Mouse (Mus musculus) adrenal gland, postnatal 10 days (tissue): ENCODE data around the gene Ctsa. TPM values are rescaled to one million over a fixed set of nuclear protein-coding genes. Genes with fewer than 3 reads are reported as not detected.
"Not testable (repeated sequence)": the region's sequence is repeated elsewhere in the genome, so short reads cannot be mapped to it uniquely, and the experiment has no call there.

Experiments
- DNase-seq: peaks from one replicate; pipeline ENCODE4 v3.0.0; 2021; ENCODE audit warnings: mixed read lengths
- long read RNA-seq, 2 experiments: library from polyadenylated mRNA; stranded (forward); transcript quantifications; one replicate each; pipeline ENCODE4 v2.0.0; 2021
- total RNA-seq, 2 experiments: library from RNA; stranded (reverse); gene quantifications; 2 replicates each; pipeline ENCODE4 v1.2.3; 2021

Ctsa gene
- 100 to 1,000 TPM; 100 to 103 TPM for total RNA-seq
- long read RNA-seq, experiment 1, partial matches to known transcripts = 142 of 152 reads
- long read RNA-seq, experiment 1, other reads (novel, unspliced or antisense) = 4 of 152 reads
- long read RNA-seq, experiment 2, transcript Ctsa-202 (15 exons, 2,534 nt) = major isoform, 9 of 138 reads
- long read RNA-seq, experiment 2, partial matches to known transcripts = 117 of 138 reads
- long read RNA-seq, experiment 2, other reads (novel, unspliced or antisense) = 9 of 138 reads

DNA sequence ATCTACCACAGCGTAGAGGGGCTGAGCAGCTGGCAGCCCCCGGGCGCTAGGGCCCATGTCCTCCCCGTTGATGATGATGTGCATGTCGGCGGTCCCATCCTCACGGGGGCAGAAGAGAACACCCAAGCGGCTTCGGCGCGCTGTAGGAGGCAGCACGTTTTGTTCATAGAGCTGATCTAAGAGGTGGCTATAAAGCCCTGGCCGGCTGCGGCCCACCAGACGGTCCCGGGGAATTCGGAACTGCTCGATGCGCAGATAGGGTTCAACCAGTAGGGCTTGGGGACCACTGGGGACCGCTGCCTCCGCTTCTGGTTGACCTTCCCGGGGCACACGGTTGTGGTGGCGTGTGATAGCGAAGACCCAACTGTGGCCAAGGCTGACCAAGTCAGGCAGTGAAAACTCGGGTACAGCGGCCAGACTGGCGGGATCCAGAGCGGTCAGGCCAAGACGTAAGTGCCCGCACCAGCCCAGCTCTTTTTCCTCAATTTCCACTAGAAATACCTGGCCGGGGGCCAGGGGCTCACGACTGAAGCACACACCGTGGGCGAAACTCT, at the start of gene Ctsa:
Gene Ctsa, plus strand, starts transcription at position 126 of the 554 bp plus-strand sequence.
- DNase-seq = peak; percentile 85

- DNase-seq = no peak
Measured at GRCm38 (mm10) chr2:164783926-164784581, 48.6 kb upstream of the Ctsa start.

- DNase-seq = no peak
Measured at GRCm38 (mm10) chr2:164784869-164785420, 47.7 kb upstream of the Ctsa start.

- peak; percentile 96 for DNase-seq
Measured at GRCm38 (mm10) chr2:164785481-164786387, 46.9 kb upstream of the Ctsa start, which contains the start of gene Snx21. Gene Snx21, plus strand, starts transcription at chr2:164785823.

DNA sequence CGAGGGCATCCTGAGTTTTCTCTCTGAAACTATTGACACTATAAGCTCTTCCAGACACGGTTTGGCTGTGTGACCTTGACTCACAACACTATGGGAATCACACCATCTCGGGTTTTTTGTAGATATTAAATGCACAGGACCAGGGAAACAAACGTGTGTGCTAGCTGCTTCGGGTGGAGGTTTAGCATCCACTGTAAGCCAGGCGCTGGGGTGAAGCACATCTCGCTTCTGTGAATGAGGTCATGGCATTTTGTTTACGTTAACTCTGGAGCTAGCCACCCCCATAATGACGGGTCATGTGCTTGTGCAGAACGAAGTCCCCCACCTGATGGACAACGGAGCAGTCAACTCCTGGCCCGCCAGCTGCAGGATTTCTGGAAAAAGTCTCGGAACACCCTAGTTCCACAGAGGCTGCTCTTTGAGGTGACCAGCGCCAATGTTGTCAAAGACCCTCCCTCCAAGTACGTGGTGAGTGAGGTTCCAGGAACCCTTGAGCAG, 46.2 kb upstream of the Ctsa start:
- DNase-seq = no peak

GRCm38 (mm10) chr2:164787032-164787431, 45.6 kb upstream of the Ctsa start:
- no peak for DNase-seq

- no peak for DNase-seq
Measured at GRCm38 (mm10) chr2:164787779-164788178, 44.9 kb upstream of the Ctsa start.

DNA sequence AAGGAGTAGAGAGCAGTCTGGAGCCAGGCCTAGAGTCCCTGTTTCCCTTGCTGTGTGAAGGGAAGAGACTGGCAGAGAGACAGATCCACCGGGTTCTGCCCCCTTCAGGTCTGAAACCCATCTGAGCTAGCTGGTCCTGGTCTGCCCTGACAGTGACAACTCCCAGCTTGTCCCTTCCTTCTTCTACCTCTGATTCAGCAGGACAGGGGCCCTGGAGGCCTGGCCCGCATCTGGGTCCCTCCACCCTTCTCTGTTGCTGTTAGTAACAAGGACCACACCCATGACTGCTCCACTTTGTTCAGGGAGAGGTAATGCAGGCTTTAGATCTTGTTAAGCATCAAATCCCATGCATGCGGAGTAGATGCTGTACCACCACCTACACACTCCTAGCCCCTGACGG, 44.3 kb upstream of the Ctsa start:
- DNase-seq = no peak

DNA sequence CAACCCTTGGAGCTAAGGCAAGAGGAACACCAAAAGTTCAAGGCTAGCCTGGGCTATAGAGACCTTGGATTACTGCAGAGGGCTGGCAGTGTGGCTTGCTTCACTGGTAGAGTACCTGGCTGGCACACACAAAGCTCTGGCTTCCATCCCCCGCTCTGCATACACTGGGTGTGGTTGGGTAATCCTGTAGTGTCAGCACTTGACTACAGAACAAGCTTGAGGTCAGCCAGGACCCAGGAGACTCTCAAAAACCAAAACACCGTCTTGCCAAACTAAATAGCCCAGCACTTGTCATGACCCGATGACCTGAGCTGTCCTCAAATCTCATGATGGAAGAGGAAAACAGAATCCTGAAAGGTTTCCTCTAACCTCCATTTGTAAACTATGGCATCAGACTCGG, 42.2 kb upstream of the Ctsa start:
- peak; percentile 72 for DNase-seq

- DNase-seq = peak; percentile 48
Measured at GRCm38 (mm10) chr2:164791841-164792261, 40.8 kb upstream of the Ctsa start.

DNA sequence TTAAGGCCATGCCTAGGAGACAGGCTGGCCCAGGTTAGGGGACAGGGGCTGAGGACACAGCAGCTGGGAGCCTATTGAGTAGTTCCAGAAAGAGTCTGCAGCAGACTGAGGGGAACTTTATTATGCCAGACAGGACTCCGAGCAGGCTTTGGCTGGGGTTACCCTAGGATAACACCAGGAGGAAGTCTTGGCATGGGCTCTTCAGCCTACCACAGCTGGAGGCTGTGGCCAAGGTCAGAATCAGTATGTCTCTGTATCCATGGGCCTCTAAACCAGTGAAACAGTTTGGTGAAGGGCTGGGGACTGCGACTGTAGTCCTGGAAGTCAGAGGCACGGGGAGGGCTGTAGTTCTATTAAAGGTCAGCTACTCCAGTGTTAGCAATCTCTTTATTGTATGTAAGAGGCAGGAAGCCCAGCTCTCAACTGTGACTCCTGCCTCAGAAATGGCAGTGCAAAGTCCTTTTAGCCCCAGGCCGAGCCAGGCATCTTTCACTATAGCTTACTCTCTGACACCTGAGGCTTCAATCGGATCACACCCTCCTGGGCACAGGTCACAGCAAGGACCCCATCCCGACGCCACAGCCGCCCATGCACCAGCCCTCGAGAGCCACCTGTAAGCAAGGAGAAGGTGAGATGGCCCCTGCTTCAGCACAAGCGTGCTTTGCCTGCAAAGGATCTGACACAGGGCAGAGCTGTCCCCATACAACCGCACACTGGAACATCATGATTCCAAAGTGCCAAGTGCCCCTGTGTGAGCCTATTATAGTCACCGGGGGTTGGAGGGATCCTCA, 40.1 kb upstream of the Ctsa start:
- peak; percentile 53 for DNase-seq

GRCm38 (mm10) chr2:164793236-164793635, 39.4 kb upstream of the Ctsa start:
- peak; percentile 77 for DNase-seq

- no peak for DNase-seq
Measured at GRCm38 (mm10) chr2:164793772-164794171, 38.9 kb upstream of the Ctsa start.

DNA sequence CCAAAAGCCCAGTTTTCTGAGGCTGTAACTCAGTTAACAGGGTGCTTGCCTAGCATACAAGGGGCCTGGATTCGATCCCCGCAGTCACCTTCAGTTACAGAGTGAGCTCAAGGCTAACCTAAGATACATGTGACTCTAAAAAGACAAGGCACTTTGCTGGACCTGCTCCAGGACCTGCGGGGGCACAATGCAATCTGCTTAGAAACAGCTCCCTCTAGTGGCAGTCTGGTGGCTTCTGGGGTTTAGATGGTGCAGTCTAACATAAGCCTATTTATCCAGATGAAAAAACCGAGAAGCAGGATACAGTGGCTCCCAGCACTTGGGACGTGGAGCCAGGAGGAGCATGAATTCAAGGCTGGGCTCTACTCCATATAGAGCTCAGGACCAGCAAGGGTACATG, 38.4 kb upstream of the Ctsa start:
- peak; percentile 92 for DNase-seq

- DNase-seq = no peak
Measured at GRCm38 (mm10) chr2:164795868-164796267, 36.8 kb upstream of the Ctsa start.

GRCm38 (mm10) chr2:164798554-164798953, 34.1 kb upstream of the Ctsa start:
- not testable (repeated sequence) for DNase-seq

GRCm38 (mm10) chr2:164800252-164801004, 32.2 kb upstream of the Ctsa start:
- DNase-seq = no peak

DNA sequence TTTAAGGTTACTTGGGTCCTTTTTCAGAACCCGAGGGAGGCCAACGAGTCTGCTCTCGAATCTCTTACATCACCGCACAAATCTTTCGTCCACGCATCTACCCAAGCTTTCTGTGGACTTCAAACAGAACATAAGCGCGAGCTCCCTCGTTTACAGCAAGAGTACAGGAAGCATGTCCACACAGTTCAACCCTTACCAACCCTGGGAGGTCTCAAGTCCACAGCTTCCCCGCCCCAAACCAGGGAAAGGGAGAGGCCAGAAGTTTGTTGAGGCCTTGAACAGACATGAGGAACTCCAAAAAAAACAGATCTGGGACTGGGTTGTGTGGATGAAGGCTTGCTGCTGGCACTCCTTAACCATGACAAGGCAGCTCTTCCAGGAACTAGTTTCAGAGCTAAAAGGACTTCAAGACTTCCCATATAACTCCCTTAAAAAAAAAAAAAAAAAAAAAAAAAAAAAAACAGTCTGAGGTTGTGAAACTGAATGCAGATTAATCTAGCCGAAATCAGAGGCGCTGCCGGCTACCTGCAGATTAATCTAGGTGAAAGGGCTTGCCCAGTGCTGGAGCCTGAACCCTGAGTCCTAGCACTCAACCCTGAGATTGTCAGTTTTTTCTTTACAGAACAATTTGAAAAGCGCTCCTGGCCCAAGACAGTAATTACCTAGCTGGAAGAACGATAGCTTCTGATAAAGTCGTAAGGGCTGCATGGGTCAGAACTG, 29.3 kb upstream of the Ctsa start:
- DNase-seq = no peak

DNA sequence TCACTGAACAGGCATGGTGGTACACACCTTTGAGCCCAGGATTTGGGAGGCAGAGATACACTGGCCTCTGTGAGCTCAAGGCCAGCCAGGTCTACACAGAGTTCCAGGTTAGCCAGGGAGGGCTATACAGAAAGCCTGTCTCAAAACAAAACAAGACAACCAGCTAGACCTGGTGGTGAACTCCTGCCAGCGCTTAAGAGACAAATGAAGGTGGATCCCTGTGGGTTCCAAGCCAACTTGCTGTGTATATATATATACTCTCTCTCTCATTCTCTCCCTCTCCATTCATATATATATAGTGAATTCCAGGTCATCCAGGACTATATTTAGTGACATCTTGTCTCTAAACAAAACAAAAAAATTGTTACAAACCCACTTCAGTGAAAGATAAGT, 28.8 kb upstream of the Ctsa start:
- DNase-seq = no peak
